11 mouse cellular contexts compared by ENCODE assay signal in genomic region chr5:97432512-97432911, GRCm38 (mm10). TPM values are rescaled to one million over a fixed set of nuclear protein-coding genes. Genes with fewer than 3 reads are reported as not detected.
"Had no signal": no experiment of that assay in that cellular context is flagged by ENCODE, and none has a peak within 500 bp of the region (broad histone marks: within the 10 kb centered on the region; RNA-seq: fewer than 3 reads in every experiment).

No protein-coding gene starts in this region.

- DNase-seq: lung, adult 2 months; lung, postnatal 14 days; lung, postnatal 36 days; right cerebral cortex, postnatal 14 days; thymus, adult 2 months; thymus, postnatal 25 days; thymus, postnatal 4 days had no signal

RNA-seq across cellular contexts. Expression of gene Gk2, which starts 24.3 kb away (rescaled TPM):
- total RNA-seq: megakaryocyte progenitor cell, adult 5-6 weeks; midbrain, postnatal 0 days; monocyte, adult 5-6 weeks had no signal

RNA-seq across cellular contexts. Expression of gene Naa11, which starts 40.3 kb away (rescaled TPM):
- total RNA-seq: megakaryocyte progenitor cell, adult 5-6 weeks; midbrain, postnatal 0 days; monocyte, adult 5-6 weeks; neutrophil, adult 5-6 weeks had no signal
